Mouse (Mus musculus): ENCODE data around the gene Atp4a.

- TF ChIP-seq POLR2A (IDR thresholded peaks at IDR 0.05; ENCODE audit: borderline replicate concordance, low read depth, low read length), result no peak
- no peak for TF ChIP-seq CTCF (IDR thresholded peaks at IDR 0.05; ENCODE audit: low read depth, low read length)
Measured at GRCm38 (mm10) chr7:30717006-30717715, 5.2 kb downstream of the Atp4a start.

Data from bone marrow macrophage, adult 2 months (primary cell).